Mouse (Mus musculus) MEL (cell line): ENCODE measurements around the gene Plcb3.

ENCODE experiments used
- BHLHE40 ChIP-seq: IDR thresholded peaks from 2 replicates; pipeline ENCODE4 v1.6.1; 2012; ENCODE audit warnings: low read depth, mild to moderate bottlenecking, inconsistent platforms, low read length, improper control_type of control experiment, borderline replicate concordance
- CTCF ChIP-seq, 3 experiments: IDR thresholded peaks in 2 of 3; conservative IDR thresholded peaks in 1 of 3; 2 replicates each; pipeline ENCODE4 v1.5.1; 2011 to 2012; ENCODE audit warnings: low read length in 3 of 3, low read depth in 2 of 3, mild to moderate bottlenecking in 2 of 3, improper control_type of control experiment in 1 of 3, inconsistent platforms in 1 of 3, mixed read lengths in 1 of 3, moderate library complexity in 1 of 3; ENCODE audit not compliant: control insufficient read depth in 1 of 3, insufficient read depth in 1 of 3, poor library complexity in 1 of 3, severe bottlenecking in 1 of 3
- ELF1 ChIP-seq: IDR thresholded peaks from 2 replicates; pipeline ENCODE4 v1.6.1; 2014; ENCODE audit warnings: low read depth, mild to moderate bottlenecking, inconsistent platforms, low read length, improper control_type of control experiment, moderate library complexity
- ETS1 ChIP-seq: IDR thresholded peaks from 2 replicates; pipeline ENCODE4 v1.6.1; 2012; ENCODE audit warnings: low read depth, mild to moderate bottlenecking, inconsistent platforms, low read length, improper control_type of control experiment, moderate library complexity
- MEF2A ChIP-seq: IDR thresholded peaks from 2 replicates; pipeline ENCODE4 v1.6.1; 2014; ENCODE audit warnings: low read depth, mild to moderate bottlenecking, inconsistent platforms, low read length, improper control_type of control experiment; ENCODE audit not compliant: poor library complexity, insufficient replicate concordance, severe bottlenecking; ENCODE audit errors: extremely low read depth
- POLR2A ChIP-seq, 2 experiments: IDR thresholded peaks; 2 replicates each; pipeline ENCODE4 v1.6.1; 2011 to 2012; ENCODE audit warnings: low read length in 2 of 2, mild to moderate bottlenecking in 2 of 2, control low read depth in 1 of 2, improper control_type of control experiment in 1 of 2, low read depth in 1 of 2, moderate library complexity in 1 of 2; ENCODE audit not compliant: control insufficient read depth in 1 of 2, insufficient read depth in 1 of 2, poor library complexity in 1 of 2
- RCOR1 ChIP-seq: IDR thresholded peaks from 2 replicates; pipeline ENCODE4 v1.6.1; 2012; ENCODE audit warnings: low read depth, mild to moderate bottlenecking, inconsistent platforms, low read length, improper control_type of control experiment
- TAL1 ChIP-seq: IDR thresholded peaks from 2 replicates; pipeline ENCODE4 v1.6.1; 2012; ENCODE audit warnings: mild to moderate bottlenecking, inconsistent platforms, low read length, moderate library complexity, mixed read lengths
- USF1 ChIP-seq: IDR thresholded peaks from 2 replicates; pipeline ENCODE4 v1.6.1; 2014; ENCODE audit warnings: low read depth, mild to moderate bottlenecking, inconsistent platforms, low read length, improper control_type of control experiment, moderate library complexity
- ZC3H11A ChIP-seq: IDR thresholded peaks from 2 replicates; pipeline ENCODE4 v1.6.1; 2012; ENCODE audit warnings: low read depth, mild to moderate bottlenecking, inconsistent platforms, low read length, improper control_type of control experiment

DNA sequence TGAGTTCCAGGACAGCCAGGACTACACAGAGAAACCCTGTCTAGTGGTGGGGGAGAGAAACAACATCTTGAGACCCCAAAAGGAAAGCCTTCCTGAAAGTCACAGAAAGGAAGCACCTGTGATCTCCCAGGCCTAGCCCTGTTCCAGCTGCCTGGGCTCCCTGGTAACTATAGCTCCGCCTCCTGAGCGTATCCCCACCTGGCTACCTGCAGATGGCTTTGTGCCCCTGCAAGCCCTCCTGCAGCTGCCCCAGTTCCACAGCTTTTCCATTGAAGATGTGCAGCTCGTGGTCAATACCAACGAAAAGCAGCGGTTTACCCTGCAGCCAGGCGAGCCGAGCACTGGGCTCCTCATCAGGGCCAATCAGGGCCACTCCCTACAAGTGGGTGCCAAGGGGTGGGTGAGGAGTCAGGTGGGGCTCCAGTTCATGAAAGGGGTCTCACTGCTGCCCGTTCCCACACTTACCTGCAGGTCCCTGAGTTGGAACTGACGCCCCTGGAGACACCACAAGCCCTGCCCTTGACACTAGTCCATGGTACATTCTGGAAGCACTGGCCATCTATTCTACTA is 21.5 kb upstream of the Plcb3 start:
- TF ChIP-seq ELF1, result no peak
- TF ChIP-seq ZC3H11A, result no peak
- TF ChIP-seq CTCF (IDR thresholded peaks at IDR 0.05 in 2 of 3, conservative IDR thresholded peaks at IDR 0.05 in 1 of 3; ENCODE audit: control insufficient read depth in 1 of 3, insufficient read depth in 1 of 3, low read depth in 2 of 3, low read length in 3 of 3, poor library complexity in 1 of 3, severe bottlenecking in 1 of 3), result no peak
- no peak for TF ChIP-seq USF1
- no peak for TF ChIP-seq ETS1
- TF ChIP-seq POLR2A (IDR thresholded peaks at IDR 0.05; ENCODE audit: control insufficient read depth in 1 of 2, insufficient read depth in 1 of 2, low read depth in 1 of 2, low read length in 2 of 2, poor library complexity in 1 of 2), result peak in 1 of 2 experiments; percentile 32; a peak in 2 of 4 replicates
- no peak for TF ChIP-seq RCOR1
- no peak for TF ChIP-seq TAL1
- TF ChIP-seq BHLHE40, result no peak
- no peak for TF ChIP-seq MEF2A
